ENCODE assay signal across 8 mouse cellular contexts in the genomic region with DNA sequence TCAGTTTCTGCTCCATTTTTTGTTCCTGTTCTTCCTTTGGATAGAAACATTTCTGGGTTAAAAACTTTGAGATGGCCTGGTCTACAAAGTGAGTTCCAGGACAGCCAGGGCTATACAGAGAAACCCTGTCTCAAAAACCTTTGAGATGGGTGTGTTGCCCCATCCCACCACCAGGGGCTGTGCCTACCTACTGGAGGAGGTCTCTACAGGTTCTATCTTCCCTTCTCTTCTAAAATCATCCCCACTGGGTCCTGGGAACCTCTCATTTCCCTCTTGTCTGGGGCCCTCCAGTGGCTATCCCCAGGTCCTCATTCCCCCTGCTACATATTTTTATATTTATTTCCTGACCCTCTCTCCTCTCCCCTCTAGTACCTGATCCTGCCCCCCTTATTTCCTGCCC. TPM values are rescaled to one million over a fixed set of nuclear protein-coding genes. Genes with fewer than 3 reads are reported as not detected.
A peak's percentile ranks its signal among the peaks of the same experiment; 100 is the strongest.
DNase-seq lines count a peak whose midpoint lies in the region; ATAC-seq lines count a peak whose summit lies in the region.

No protein-coding gene starts in this region.

- no peak overlapping the region for H3K4me2 ChIP-seq in midbrain, embryonic 11.5 days
- H3K4me2 ChIP-seq in liver, embryonic 12.5 days = no peak overlapping the region

- no peak overlapping the region for H3K27ac ChIP-seq in midbrain, embryonic 10.5 days (replicated peaks)
- no peak overlapping the region for H3K27ac ChIP-seq in midbrain, embryonic 11.5 days (ENCODE audit: low read depth, low read length)
- no peak overlapping the region for H3K27ac ChIP-seq in liver, embryonic 12.5 days

- H3K27me3 ChIP-seq in midbrain, embryonic 10.5 days (ENCODE audit: low read depth, poor library complexity, severe bottlenecking) = no peaks in the 10 kb centered on the region
- H3K27me3 ChIP-seq in midbrain, embryonic 11.5 days (ENCODE audit: control insufficient read depth, insufficient read depth, low read length) = no peaks in the 10 kb centered on the region
- H3K27me3 ChIP-seq in liver, embryonic 12.5 days (replicated peaks) = no peaks in the 10 kb centered on the region

- H3K36me3 ChIP-seq in midbrain, embryonic 10.5 days = no peaks in the 10 kb centered on the region
- H3K36me3 ChIP-seq in midbrain, embryonic 11.5 days (ENCODE audit: control insufficient read depth, insufficient read depth, low read length) = no peaks in the 10 kb centered on the region
- H3K36me3 ChIP-seq in liver, embryonic 12.5 days = no peaks in the 10 kb centered on the region

- H3K9ac ChIP-seq in midbrain, embryonic 11.5 days (ENCODE audit: low read length) = no peak overlapping the region
- H3K9ac ChIP-seq in liver, embryonic 12.5 days = no peak overlapping the region

- no peak for ATAC-seq in midbrain, embryonic 11.5 days (ENCODE audit: low FRiP score)
- ATAC-seq in liver, embryonic 12.5 days = 0 out of 2 replicates have a peak, but pooled peaks have one; percentile 51

- no peaks in the 10 kb centered on the region for H3K4me1 ChIP-seq in midbrain, embryonic 10.5 days
- no peaks in the 10 kb centered on the region for H3K4me1 ChIP-seq in midbrain, embryonic 11.5 days (ENCODE audit: control insufficient read depth, insufficient read depth, low read length)
- peaks cover 9% of the 10 kb centered on the region for H3K4me1 ChIP-seq in liver, embryonic 12.5 days

- H3K4me3 ChIP-seq in midbrain, embryonic 10.5 days = no peak overlapping the region
- H3K4me3 ChIP-seq in midbrain, embryonic 11.5 days (ENCODE audit: low read depth, low read length) = no peak overlapping the region
- H3K4me3 ChIP-seq in liver, embryonic 12.5 days = no peak overlapping the region

- intact Hi-C loops in gastrocnemius, postnatal 14 days (cut with DNase I; ENCODE audit: low total_unique reads) = no loop called here

- H3K9me3 ChIP-seq in midbrain, embryonic 10.5 days (replicated peaks) = no peaks in the 10 kb centered on the region
- no peaks in the 10 kb centered on the region for H3K9me3 ChIP-seq in midbrain, embryonic 11.5 days (ENCODE audit: control insufficient read depth, low read length)
- H3K9me3 ChIP-seq in liver, embryonic 12.5 days (replicated peaks) = no peaks in the 10 kb centered on the region

- DNase-seq in midbrain, embryonic 10.5 days (ENCODE audit: low spot score) = peak; percentile 26
- DNase-seq in midbrain, embryonic 11.5 days (ENCODE audit: low spot score, missing footprints) = no peak
- DNase-seq in ZHBTc4 (ENCODE audit: low read depth, low spot score) = peak; percentile 83
- peak; percentile 38 to 63 for DNase-seq in spleen, postnatal 14 days (ENCODE audit: low spot score in 2 of 2)
- no peak for DNase-seq in frontal cortex, postnatal 36 days (ENCODE audit: low spot score in 2 of 2)
- no peak for DNase-seq in right cerebral cortex, postnatal 25 days
- no peak for DNase-seq in gastrocnemius, postnatal 14 days

RNA-seq across cellular contexts. Expression of gene Rbx1, which starts 41.1 kb away (rescaled TPM):
- polyA plus RNA-seq in midbrain, embryonic 10.5 days (2016; fragmentation: Nextera tagmentation; extraction: Ambion mirVana) = 631 and 635 TPM in 2 replicates
- 532 and 574 TPM in 2 replicates for polyA plus RNA-seq in midbrain, embryonic 11.5 days (2014; fragmentation: Nextera tagmentation; extraction: Ambion mirVana)
- 334 and 384 TPM in 2 replicates for polyA plus RNA-seq in liver, embryonic 12.5 days (2016; fragmentation: Nextera tagmentation; extraction: Ambion mirVana)
- 100 to 1,000 TPM; 106 to 113 TPM for total RNA-seq in gastrocnemius, postnatal 14 days (2021)

Comparison
In these comparisons a context has a peak if more than half of its experiments do, and no peak if none do; other contexts are left out.
1. DNase-seq: peak in midbrain, embryonic 10.5 days (single experiment), ZHBTc4 (single experiment) and spleen, postnatal 14 days (2 of 2); none in midbrain, embryonic 11.5 days (single experiment), frontal cortex, postnatal 36 days (0 of 2), right cerebral cortex, postnatal 25 days (single experiment) and gastrocnemius, postnatal 14 days (single experiment).